Mouse (Mus musculus) liver, embryonic 16.5 days (tissue): ENCODE data around the gene Cstf2. TPM values are rescaled to one million over a fixed set of nuclear protein-coding genes. Genes with fewer than 3 reads are reported as not detected.

Experiments
- ATAC-seq: fragments of 200-750 bp; cut with Nextera tagmentation; 2 replicates; pipeline ENCODE4 v1.8.0; 2017; ENCODE audit warnings: low read depth, mild to moderate bottlenecking, moderate number of reproducible peaks, moderate library complexity
- H3K27ac ChIP-seq: fragments of 300-500 bp; sonication (generic); 2 replicates; pipeline ENCODE4 v1.5.1; 2014; ENCODE audit warnings: mild to moderate bottlenecking, low read length
- H3K27me3 ChIP-seq: fragments of 300-500 bp; sonication (generic); 2 replicates; pipeline ENCODE4 v1.6.1; 2014; ENCODE audit warnings: low read depth, low read length, mixed read lengths; ENCODE audit not compliant: control insufficient read depth, insufficient read depth
- H3K36me3 ChIP-seq: fragments of 300-500 bp; sonication (generic); 2 replicates; pipeline ENCODE4 v1.6.1; 2014; ENCODE audit warnings: mild to moderate bottlenecking; ENCODE audit not compliant: control insufficient read depth, insufficient read depth
- H3K4me1 ChIP-seq: fragments of 300-500 bp; sonication (generic); 2 replicates; pipeline ENCODE4 v1.6.1; 2014; ENCODE audit warnings: low read depth, low read length, mixed read lengths; ENCODE audit not compliant: control insufficient read depth
- H3K4me2 ChIP-seq: fragments of 300-500 bp; sonication (generic); 2 replicates; pipeline ENCODE4 v1.6.1; 2014; ENCODE audit warnings: low read depth, low read length, mixed read lengths
- H3K4me3 ChIP-seq: fragments of 300-500 bp; sonication (generic); 2 replicates; pipeline ENCODE4 v1.5.1; 2014; ENCODE audit warnings: low read depth, mild to moderate bottlenecking, low read length
- H3K9ac ChIP-seq: fragments of 300-500 bp; sonication (generic); 2 replicates; pipeline ENCODE4 v1.6.1; 2014; ENCODE audit warnings: low read depth, low read length
- H3K9me3 ChIP-seq: fragments of 300-500 bp; sonication (generic); replicated peaks from 2 replicates; pipeline ENCODE4 v1.6.1; 2016; ENCODE audit warnings: low read length; ENCODE audit not compliant: control insufficient read depth
- WGBS: fragments of 180-500 bp; shearing (Covaris S2); extraction: QIAGEN DNeasy Blood & Tissue Kit; methylation state at CpG from one replicate; pipeline ENCODE4 v1.1.7; 2014; ENCODE audit not compliant: insufficient replicate concordance; 5-methylcytosine and 5-hydroxymethylcytosine counted together
- polyA plus RNA-seq: library from polyadenylated mRNA; unstranded; fragments of >200 nt; fragmentation: Nextera tagmentation; extraction: Ambion mirVana; gene quantifications from 2 replicates; pipeline ENCODE4 v1.2.1, GENCODE M21; 2015

Cstf2 gene
- 17.3 and 18.1 TPM in 2 replicates for polyA plus RNA-seq

- peak within 1 kb of the TSS; percentile 73 for H3K4me2 ChIP-seq
- H3K4me3 ChIP-seq = peak within 1 kb of the TSS; percentile 72
- H3K27me3 ChIP-seq = no peaks in the 10 kb centered on the region
- 0 out of 2 replicates have a peak, but pooled peaks cover 6% of the 10 kb centered on the region for H3K36me3 ChIP-seq
- peak within 1 kb of the TSS; percentile 79 for H3K27ac ChIP-seq
- 21% methylated on average over 76 of the region's 77 CpGs for WGBS
- peak within 1 kb of the TSS; percentile 77 for H3K9ac ChIP-seq
- ATAC-seq = peak; percentile 97
- H3K4me1 ChIP-seq = no peaks in the 10 kb centered on the region
- H3K9me3 ChIP-seq = no peaks in the 10 kb centered on the region
Observed at GRCm38 (mm10) chrX:134058987-134059712, at the start of gene Cstf2. Gene Cstf2, plus strand, starts transcription at chrX:134059187.

GRCm38 (mm10) chrX:134019005-134019404, 40.0 kb upstream of the Cstf2 start:
- no peaks in the 10 kb centered on the region for H3K36me3 ChIP-seq
- no peak overlapping the region for H3K27ac ChIP-seq
- no peaks in the 10 kb centered on the region for H3K9me3 ChIP-seq
- 14% methylated on average over 9 of the region's 9 CpGs for WGBS
- no peaks in the 10 kb centered on the region for H3K4me1 ChIP-seq
- H3K27me3 ChIP-seq = no peaks in the 10 kb centered on the region
- H3K4me2 ChIP-seq = no peak overlapping the region
- no peak overlapping the region for H3K4me3 ChIP-seq
- H3K9ac ChIP-seq = no peak overlapping the region
- ATAC-seq = no peak

GRCm38 (mm10) chrX:134020664-134021063, 38.3 kb upstream of the Cstf2 start:
- no peaks in the 10 kb centered on the region for H3K27me3 ChIP-seq
- no peak overlapping the region for H3K9ac ChIP-seq
- 38% methylated on average over 5 of the region's 5 CpGs for WGBS
- ATAC-seq = no peak
- H3K36me3 ChIP-seq = no peaks in the 10 kb centered on the region
- H3K4me1 ChIP-seq = no peaks in the 10 kb centered on the region
- no peak overlapping the region for H3K27ac ChIP-seq
- H3K4me3 ChIP-seq = no peak overlapping the region
- H3K9me3 ChIP-seq = no peaks in the 10 kb centered on the region
- no peak overlapping the region for H3K4me2 ChIP-seq

- Histone ChIP-seq H3K27ac (no peak overlapping the region), H3K36me3 (no peaks in the 10 kb centered on the region), H3K4me1 (no peaks in the 10 kb centered on the region), H3K9ac (no peak overlapping the region), H3K27me3 (no peaks in the 10 kb centered on the region), H3K4me3 (no peak overlapping the region), H3K4me2 (no peak overlapping the region), H3K9me3 (no peaks in the 10 kb centered on the region)
- WGBS = 34% methylated on average over 1 of the region's 1 CpGs
- ATAC-seq = no peak
Observed at GRCm38 (mm10) chrX:134048994-134049393, 10.0 kb upstream of the Cstf2 start.

- no peak overlapping the region for H3K27ac ChIP-seq
- no peak for ATAC-seq
Observed at GRCm38 (mm10) chrX:134056897-134057296, 2.1 kb upstream of the Cstf2 start.

GRCm38 (mm10) chrX:134058040-134058875, 729 bp upstream of the Cstf2 start:
- Histone ChIP-seq H3K9ac (no peak overlapping the region), H3K27me3 (no peaks in the 10 kb centered on the region), H3K4me3 (peak overlapping the region; percentile 72), H3K4me2 (peak overlapping the region; percentile 46), H3K36me3 (0 out of 2 replicates have a peak, but pooled peaks cover 6% of the 10 kb centered on the region), H3K9me3 (no peaks in the 10 kb centered on the region), H3K27ac (no peak overlapping the region), H3K4me1 (no peaks in the 10 kb centered on the region)
- ATAC-seq = no peak
- WGBS = 64% methylated on average over 14 of the region's 14 CpGs

More at GRCm38 (mm10) chrX:134056897-134057296, 2.1 kb upstream of the Cstf2 start:
- Histone ChIP-seq H3K4me1 (no peaks in the 10 kb centered on the region), H3K27me3 (no peaks in the 10 kb centered on the region), H3K36me3 (no peaks in the 10 kb centered on the region), H3K4me3 (no peak overlapping the region), H3K9ac (no peak overlapping the region), H3K4me2 (no peak overlapping the region), H3K9me3 (no peaks in the 10 kb centered on the region)
- WGBS = 57% methylated on average over 2 of the region's 2 CpGs

- H3K9me3 ChIP-seq = no peaks in the 10 kb centered on the region
- peak overlapping the region; percentile 73 for H3K4me2 ChIP-seq
- H3K4me1 ChIP-seq = no peaks in the 10 kb centered on the region
- 0 out of 2 replicates have a peak, but pooled peaks cover 6% of the 10 kb centered on the region for H3K36me3 ChIP-seq
- peak overlapping the region; percentile 79 for H3K27ac ChIP-seq
- WGBS = 12% methylated on average over 10 of the region's 10 CpGs
- H3K27me3 ChIP-seq = no peaks in the 10 kb centered on the region
- no peak for ATAC-seq
- peak overlapping the region; percentile 72 for H3K4me3 ChIP-seq
- H3K9ac ChIP-seq = peak overlapping the region; percentile 77
Observed at GRCm38 (mm10) chrX:134059764-134060163, 777 bp downstream of the Cstf2 start.

- Histone ChIP-seq H3K27ac (no peak overlapping the region), H3K36me3 (peaks cover 2% of the 10 kb centered on the region)
- 84% methylated on average over 1 of the region's 1 CpGs for WGBS
Observed at GRCm38 (mm10) chrX:134085453-134085852, 26.5 kb downstream of the Cstf2 start.

GRCm38 (mm10) chrX:134102641-134103040, 43.7 kb downstream of the Cstf2 start:
- no peaks in the 10 kb centered on the region for H3K36me3 ChIP-seq
- no peaks in the 10 kb centered on the region for H3K9me3 ChIP-seq
- H3K4me1 ChIP-seq = no peaks in the 10 kb centered on the region
- WGBS = 39% methylated on average over 2 of the region's 2 CpGs
- H3K9ac ChIP-seq = no peak overlapping the region
- no peak for ATAC-seq
- no peak overlapping the region for H3K27ac ChIP-seq
- no peaks in the 10 kb centered on the region for H3K27me3 ChIP-seq
- no peak overlapping the region for H3K4me2 ChIP-seq
- no peak overlapping the region for H3K4me3 ChIP-seq

More at GRCm38 (mm10) chrX:134085453-134085852, 26.5 kb downstream of the Cstf2 start:
- H3K4me2 ChIP-seq = no peak overlapping the region
- H3K9ac ChIP-seq = no peak overlapping the region
- H3K27me3 ChIP-seq = no peaks in the 10 kb centered on the region
- H3K9me3 ChIP-seq = no peaks in the 10 kb centered on the region
- no peak overlapping the region for H3K4me3 ChIP-seq
- H3K4me1 ChIP-seq = no peaks in the 10 kb centered on the region
- ATAC-seq = no peak
